Mouse (Mus musculus): Measurements from ENCODE around the gene Cgnl1.

DNA sequence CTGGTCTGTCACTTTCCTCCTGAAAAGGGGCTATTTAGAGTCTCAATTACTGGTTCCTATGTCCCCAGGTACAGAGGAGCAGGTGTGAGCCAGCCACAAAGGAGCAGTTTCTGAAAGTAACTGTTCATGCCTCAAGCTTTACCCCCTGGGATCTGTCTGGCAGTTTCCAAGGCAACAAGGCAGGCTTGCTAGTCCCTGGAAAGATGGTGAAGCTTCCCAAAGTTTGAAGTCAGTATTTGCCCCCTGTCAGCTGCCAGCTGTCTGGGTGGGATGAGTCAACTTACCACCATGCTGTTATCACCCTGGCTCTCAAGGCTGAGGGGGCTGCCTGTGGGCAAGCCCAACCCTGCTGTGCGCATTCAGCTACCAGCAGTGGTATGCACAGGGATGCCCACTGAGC is 134.5 kb downstream of the Cgnl1 start:
- no peak for TF ChIP-seq CTCF (IDR thresholded peaks at IDR 0.05; ENCODE audit: borderline replicate concordance, insufficient read depth, low read length)
- TF ChIP-seq POLR2A (IDR thresholded peaks at IDR 0.05; ENCODE audit: low read depth, low read length): no peak

All from embryonic fibroblast, embryonic 13.5 days (primary cell).